Mouse (Mus musculus) kidney, postnatal 25 days (tissue): ENCODE results near the gene Pgbd5.

ENCODE experiments used
- DNase-seq, 2 experiments: peaks; one replicate each; pipeline ENCODE4 v3.0.0; 2021; ENCODE audit warnings: mixed read lengths in 2 of 2

The Pgbd5 gene

DNA sequence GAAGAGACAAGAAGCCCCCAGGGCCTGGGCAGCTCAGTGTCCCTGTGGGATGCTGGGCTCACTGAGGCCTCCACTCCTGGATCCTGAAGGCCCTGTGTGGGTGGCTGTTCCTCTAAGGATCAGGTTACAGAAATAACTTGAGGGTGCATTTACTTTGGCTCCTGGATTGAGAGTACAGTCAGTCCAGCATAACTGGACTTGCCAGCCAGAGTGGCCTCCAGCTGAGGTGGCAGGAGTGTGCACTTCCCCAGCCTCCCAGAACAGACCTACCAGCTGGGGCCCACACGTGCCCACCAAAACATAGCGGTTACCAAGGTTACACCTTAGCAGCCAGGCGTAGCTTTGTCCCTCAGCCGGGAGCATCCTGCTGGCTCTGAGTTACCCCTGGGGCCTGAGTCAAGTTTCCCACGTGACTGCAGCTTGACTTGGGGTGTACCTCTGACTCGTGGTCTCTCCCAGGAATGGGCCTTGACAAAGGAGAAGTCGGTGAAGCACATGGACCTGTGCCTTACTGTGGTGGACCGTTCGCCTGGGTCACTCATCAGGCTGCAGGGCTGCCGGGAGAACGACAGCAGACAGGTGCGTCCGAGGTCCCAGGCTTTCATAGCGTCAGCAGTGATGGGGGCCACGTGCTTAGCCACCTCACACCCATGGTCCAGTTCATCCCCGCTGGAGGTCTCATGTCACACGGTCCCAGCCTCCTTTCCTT, 98.9 kb downstream of the Pgbd5 start:
- peak in 1 of 2 experiments; percentile 53 for DNase-seq

DNA sequence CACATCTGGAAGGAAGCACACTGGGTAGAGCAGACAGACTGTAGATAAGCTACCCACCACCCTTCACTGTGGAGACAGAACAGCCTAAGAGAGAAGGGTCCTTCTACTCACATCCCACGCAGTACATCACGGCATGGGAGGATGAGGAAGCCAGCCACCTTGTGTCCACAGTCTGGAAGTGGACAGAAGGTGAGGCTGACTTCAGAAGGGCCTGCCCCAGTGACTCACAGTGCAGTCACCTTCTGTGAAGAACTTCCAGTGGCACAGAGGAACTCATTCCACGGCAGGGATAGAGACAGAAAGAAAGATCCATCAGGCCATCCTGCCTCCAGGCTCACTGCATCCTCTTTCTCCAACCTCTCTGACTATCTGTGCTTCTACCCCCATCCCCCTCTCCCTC, 99.7 kb downstream of the Pgbd5 start:
- no peak for DNase-seq

DNA sequence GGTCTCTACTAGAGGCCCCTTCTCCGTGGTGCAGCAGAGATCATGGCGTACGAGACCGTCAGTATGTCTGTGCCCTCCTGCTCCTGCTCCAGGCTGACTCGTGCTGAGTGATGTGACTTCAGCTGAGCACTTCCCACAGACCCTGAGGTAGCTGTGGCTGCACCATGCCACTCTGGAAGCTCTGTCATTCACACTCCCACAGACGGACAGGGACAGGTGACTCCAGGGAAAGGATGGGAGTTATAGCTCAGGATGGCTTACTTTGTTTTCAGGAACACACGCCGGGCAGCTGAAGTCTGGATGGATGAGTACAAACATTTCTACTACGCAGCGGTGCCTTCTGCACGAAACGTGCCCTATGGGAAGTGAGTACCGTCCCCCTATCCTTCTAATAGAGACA, 103.2 kb downstream of the Pgbd5 start:
- no peak for DNase-seq

DNA sequence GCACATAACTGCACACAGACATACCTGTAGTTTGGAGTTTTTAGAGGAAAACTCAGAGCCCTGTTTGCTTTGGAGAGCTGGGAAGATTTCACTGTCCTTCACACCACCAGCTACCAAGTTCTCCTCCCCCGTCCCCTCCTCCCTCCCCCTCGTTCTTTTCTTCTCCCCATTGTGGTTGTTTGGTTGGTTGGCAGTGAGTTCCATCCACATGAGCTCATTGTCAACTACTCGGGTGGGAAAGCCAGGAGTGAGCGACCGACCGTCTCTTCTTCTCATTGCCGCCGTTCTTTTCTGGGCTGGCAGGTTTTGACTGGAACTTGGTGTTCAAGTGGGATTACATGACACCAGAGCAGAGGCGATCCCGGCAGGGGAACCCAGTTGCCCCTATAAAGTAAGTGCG, 107.8 kb downstream of the Pgbd5 start:
- DNase-seq, result no peak

DNA sequence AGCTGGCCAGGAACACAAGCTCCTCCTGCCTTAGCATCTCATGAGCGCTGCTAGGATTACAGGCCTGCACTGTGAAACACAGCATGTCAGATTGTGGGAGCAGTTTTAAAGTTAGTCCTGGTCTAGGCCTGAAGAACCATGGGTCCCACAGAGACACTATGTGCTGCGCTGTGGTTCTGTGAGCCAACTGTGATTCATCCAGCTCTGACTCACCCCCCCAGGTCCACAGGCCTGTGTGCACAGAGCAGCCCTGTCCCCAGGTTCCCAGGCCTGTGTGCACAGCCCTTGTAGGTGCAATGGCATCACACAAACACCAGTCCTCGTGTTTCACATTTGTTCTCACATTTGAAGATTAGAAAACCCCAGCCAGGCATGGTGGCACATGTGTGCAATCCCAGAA, 108.4 kb downstream of the Pgbd5 start:
- DNase-seq, result no peak

DNA sequence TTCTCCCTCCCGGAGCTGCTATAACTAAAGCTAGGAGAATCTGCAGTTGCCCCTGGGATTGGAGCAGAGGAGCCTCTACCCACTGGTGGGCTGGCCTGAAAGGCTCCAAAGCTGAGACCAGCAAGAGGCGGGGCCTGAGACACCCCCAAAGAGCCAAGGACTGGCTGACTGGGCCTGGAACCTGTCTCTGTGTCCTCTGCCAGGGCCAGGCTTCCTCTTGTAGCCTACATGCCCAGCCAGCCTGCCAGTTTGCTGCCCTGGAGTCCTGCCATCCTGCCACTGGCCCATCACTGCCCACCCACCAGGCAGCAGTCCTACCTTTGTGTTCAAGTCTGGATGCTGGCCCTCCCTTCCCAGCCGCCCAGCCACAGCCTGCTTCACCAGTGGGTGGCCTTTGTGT, 109.0 kb downstream of the Pgbd5 start:
- DNase-seq, result no peak

DNA sequence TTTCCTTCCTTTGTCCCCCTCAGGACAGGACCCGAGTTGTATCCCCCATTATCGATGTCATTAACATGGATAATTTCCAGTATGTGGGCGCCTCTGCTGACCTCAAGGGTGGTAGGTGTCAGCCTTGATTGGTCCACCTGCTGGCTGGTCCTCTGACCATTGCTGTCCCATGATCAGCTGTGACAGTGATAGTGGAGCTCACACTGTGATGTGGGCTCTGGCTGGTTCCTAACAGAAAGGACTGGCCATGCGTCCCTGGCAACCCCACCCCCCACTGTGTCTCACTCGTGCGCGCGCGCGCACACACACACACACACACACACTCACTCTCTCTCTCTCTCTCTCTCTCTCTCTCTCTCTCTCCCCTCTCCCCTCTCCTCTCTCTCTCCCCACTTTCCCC, 109.8 kb downstream of the Pgbd5 start:
- no peak for DNase-seq

DNA sequence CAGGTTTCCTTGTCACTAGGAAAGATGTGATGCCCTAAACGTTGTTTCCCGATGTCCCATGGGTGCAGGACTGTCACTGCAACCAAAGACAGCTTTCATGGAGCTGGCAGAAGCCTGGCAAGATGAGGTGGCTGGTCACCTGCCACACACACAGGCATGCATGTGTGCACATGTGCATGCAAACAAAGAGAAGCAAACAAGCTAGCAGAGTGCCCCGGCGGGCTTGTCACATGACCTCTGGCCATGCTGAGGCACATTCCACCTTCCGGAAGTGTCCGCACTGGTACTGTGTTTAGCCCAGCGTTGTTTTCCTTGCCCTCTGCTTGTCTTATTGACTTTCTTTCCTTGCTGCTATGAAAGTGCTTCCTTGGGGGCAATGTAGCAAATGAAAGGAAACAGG, 111.2 kb downstream of the Pgbd5 start:
- DNase-seq, result no peak

DNA sequence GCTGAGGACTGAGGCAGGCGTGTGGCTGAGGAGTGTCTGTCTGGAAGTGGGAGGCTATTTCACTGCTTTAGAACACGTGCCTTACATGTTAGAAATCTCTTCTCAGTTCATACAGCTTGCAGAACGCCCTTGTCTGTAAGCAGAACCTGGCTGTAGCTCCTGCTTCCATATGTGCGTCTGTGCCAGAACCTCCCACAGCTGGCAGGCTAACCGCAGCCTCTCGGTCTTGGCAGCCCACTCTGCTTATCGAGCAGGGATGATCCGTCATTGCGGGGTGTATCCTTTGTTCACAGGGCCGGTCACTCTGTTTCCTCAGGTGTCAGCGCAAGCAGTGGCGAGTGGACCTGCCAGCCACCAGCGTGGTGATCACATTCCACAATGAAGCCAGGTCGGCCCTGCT, 116.1 kb downstream of the Pgbd5 start:
- no peak for DNase-seq

DNA sequence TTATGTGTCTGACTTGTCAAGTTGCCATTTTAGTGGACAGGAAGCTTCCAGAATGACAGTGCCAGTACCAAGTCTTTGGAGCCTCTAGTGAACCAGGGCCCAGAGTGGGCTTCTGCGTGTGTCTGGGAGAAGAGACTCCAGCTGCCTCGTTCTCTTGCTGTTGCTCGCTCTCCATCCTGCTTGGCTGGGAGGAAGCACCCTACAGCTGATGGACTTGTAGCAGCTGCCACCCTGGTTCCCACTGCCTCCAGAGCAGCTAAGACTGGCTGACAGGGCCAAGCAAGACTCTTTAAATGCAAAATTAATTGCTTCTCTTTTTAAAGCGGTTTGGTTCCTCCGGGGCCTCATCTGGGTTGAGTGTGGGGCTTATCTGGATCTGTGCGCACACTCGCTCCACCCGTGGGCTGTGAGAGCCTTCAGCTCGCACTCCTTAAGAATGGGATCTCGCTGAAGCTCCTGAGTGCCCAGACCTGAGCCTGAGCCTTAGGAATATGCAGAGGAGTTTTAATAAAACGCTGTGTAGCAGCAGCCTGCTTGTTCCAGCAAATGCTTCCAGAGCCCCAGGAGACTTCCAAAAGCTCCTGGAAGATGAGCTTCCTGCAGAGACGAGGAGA, 118.1 kb downstream of the Pgbd5 start:
- no peak for DNase-seq

DNA sequence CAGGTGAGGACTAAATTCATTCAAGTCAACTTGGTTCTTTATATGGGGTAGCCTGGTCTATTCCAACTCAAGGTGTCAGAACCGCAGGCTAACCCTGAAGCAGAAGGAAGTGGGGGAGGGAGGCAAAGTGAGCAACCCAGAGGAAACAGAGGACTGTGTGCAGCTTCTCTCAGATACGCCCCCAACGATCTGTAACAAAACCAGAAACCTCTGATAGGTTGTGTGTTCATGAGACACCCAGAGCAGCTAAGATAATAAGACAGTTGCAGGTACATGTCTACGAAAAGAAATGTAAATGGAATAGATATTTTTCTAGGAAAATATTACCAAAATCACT, 120.2 kb downstream of the Pgbd5 start:
- no peak for DNase-seq
